Mouse (Mus musculus) left cerebral cortex, postnatal 25 days (tissue): ENCODE results near the gene Ak6. TPM values are rescaled to one million over a fixed set of nuclear protein-coding genes. Genes with fewer than 3 reads are reported as not detected.

Source experiments
- DNase-seq, 2 experiments: peaks; one replicate each; pipeline ENCODE4 v3.0.0; 2022; ENCODE audit warnings: low spot score in 2 of 2, mixed read lengths in 1 of 2
- intact Hi-C: fragments of 180-260 bp; cut with DNase I; formaldehyde crosslinking; loops from one replicate; pipeline ENCODE4 v1.15.1; 2025
- total RNA-seq, 2 experiments: library from RNA; stranded (reverse); gene quantifications; 2 replicates each; pipeline ENCODE4 v1.2.3; 2021

Ak6 gene
- total RNA-seq: 10 to 100 TPM; 88.7 to 89.7 TPM

- peak; percentile 95 to 96 for DNase-seq
- intact Hi-C loops: loop anchor here (2.0 to 5.0 kb wide), 2 partner anchors 80 to 543 kb away; partner anchors contain the start of genes Cdk7 and Serf1
Observed at GRCm38 (mm10) chr13:100650550-100651438, at the start of gene Ak6, which contains the start of gene Rad17. Ak6 (plus strand) TSS chr13:100650979. Rad17 (minus strand) TSS chr13:100651051.

GRCm38 (mm10) chr13:100601034-100601433 is 49.7 kb upstream of the Ak6 start:
- DNase-seq: no peak
- intact Hi-C loops: no loop called here

GRCm38 (mm10) chr13:100602239-100602902 is 48.4 kb upstream of the Ak6 start:
- DNase-seq: no peak
- intact Hi-C loops: no loop called here

- intact Hi-C loops: no loop called here
- DNase-seq: no peak
Observed at GRCm38 (mm10) chr13:100603031-100603737, 47.6 kb upstream of the Ak6 start.

GRCm38 (mm10) chr13:100603738-100604095 is 47.1 kb upstream of the Ak6 start:
- intact Hi-C loops: no loop called here
- DNase-seq: no peak

- DNase-seq: no peak
- intact Hi-C loops: no loop called here
Observed at GRCm38 (mm10) chr13:100605845-100606244, 44.9 kb upstream of the Ak6 start.

GRCm38 (mm10) chr13:100607756-100608155 is 43.0 kb upstream of the Ak6 start:
- intact Hi-C loops: no loop called here
- DNase-seq: no peak

GRCm38 (mm10) chr13:100611266-100611665 is 39.5 kb upstream of the Ak6 start:
- DNase-seq: no peak
- intact Hi-C loops: loop anchor here (10.0 kb wide), 1 partner anchor 496 kb away; no protein-coding TSS in a partner anchor

- no peak for DNase-seq
- intact Hi-C loops: loop anchor here (10.0 kb wide), 1 partner anchor 497 kb away; no protein-coding TSS in a partner anchor
Observed at GRCm38 (mm10) chr13:100612251-100612650, 38.5 kb upstream of the Ak6 start.

- DNase-seq: no peak
- intact Hi-C loops: loop anchor here (10.0 kb wide), 1 partner anchor 498 kb away; no protein-coding TSS in a partner anchor
Observed at GRCm38 (mm10) chr13:100612903-100613302, 37.9 kb upstream of the Ak6 start.

- peak; percentile 28 to 37 for DNase-seq
- intact Hi-C loops: loop anchor here (1.0 to 10.0 kb wide), 2 partner anchors 124 to 502 kb away; partner anchors contain the start of gene Gtf2h2
Observed at GRCm38 (mm10) chr13:100616181-100617087, 34.3 kb upstream of the Ak6 start, which contains the start of gene Marveld2. Marveld2 (minus strand) TSS chr13:100616971.

GRCm38 (mm10) chr13:100617583-100617982 is 33.2 kb upstream of the Ak6 start:
- intact Hi-C loops: loop anchor here (10.0 kb wide), 1 partner anchor 503 kb away; no protein-coding TSS in a partner anchor

GRCm38 (mm10) chr13:100622241-100622640 is 28.5 kb upstream of the Ak6 start:
- no peak for DNase-seq

More at GRCm38 (mm10) chr13:100617583-100617982, 33.2 kb upstream of the Ak6 start:
- no peak for DNase-seq

GRCm38 (mm10) chr13:100634106-100634691 is 16.6 kb upstream of the Ak6 start:
- intact Hi-C loops: loop anchor here (2.0 to 10.0 kb wide), 4 partner anchors 13 to 579 kb away; no protein-coding TSS in a partner anchor
- DNase-seq: no peak

More at GRCm38 (mm10) chr13:100622241-100622640, 28.5 kb upstream of the Ak6 start:
- intact Hi-C loops: no loop called here

GRCm38 (mm10) chr13:100642471-100643209 is 8.1 kb upstream of the Ak6 start:
- intact Hi-C loops: loop anchor here (10.0 kb wide), 1 partner anchor 172 kb away; no protein-coding TSS in a partner anchor

GRCm38 (mm10) chr13:100648223-100648622 is 2.6 kb upstream of the Ak6 start:
- DNase-seq: no peak
- intact Hi-C loops: loop anchor here (10.0 kb wide), 1 partner anchor 167 kb away; no protein-coding TSS in a partner anchor

More at GRCm38 (mm10) chr13:100642471-100643209, 8.1 kb upstream of the Ak6 start:
- no peak for DNase-seq
